Mouse (Mus musculus) layer of hippocampus, postnatal 25 days (tissue): ENCODE measurements around the gene Sertad4. TPM values are rescaled to one million over a fixed set of nuclear protein-coding genes. Genes with fewer than 3 reads are reported as not detected.

Source experiments
- DNase-seq, 2 experiments: peaks; one replicate each; pipeline ENCODE4 v3.0.0; 2022; ENCODE audit warnings: mixed read lengths in 2 of 2, low spot score in 1 of 2; ENCODE audit errors: extremely low spot score in 1 of 2
- total RNA-seq, 2 experiments: library from RNA; stranded (reverse); gene quantifications; 2 replicates each; pipeline ENCODE4 v1.2.3; 2021

The Sertad4 gene
- total RNA-seq, 2 experiments from 2014 or later, result 14.5 to 19.5 TPM

DNA sequence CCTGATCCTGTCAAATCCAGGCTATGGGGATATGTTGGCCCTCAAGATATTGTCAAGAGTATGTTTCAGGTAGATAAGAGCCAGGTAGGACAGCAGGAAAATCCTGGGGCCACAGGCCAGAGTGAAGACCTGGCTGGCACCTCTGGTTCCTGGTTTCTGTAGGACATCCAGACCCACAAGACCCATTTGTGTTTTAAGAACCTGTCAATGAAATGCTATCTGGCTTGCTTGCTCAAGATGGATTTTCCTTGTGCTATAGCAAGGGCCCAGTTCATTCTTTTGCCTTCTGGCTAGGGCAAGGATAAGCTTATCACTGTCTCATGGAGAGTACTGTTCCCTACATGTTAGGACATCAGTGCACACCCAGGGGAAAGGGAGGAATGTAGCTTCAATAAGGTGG is 3.5 kb downstream of the Sertad4 start:
- DNase-seq, result no peak

GRCm38 (mm10) chr1:192851640-192852039 is 3.9 kb downstream of the Sertad4 start:
- DNase-seq, result no peak

DNA sequence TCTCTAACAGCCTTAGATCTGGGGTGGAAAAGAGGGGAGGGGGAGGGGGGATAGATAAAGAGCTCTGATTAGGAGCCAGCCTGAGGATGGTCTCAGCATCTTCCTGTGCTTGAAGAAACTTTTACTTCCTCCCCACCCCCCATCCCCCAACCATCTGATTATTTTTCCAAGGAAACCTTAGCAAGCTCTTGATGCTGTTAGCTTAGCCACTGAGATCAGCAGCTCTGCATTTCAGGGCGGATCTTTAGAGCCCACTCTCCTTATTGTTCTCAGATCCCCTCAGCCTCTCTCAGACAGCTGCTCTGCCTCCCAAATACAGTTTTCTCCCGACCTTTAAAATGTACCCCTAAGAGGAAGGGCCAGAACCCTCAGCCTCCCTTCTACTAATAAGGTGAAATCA is 4.4 kb downstream of the Sertad4 start:
- no peak for DNase-seq

GRCm38 (mm10) chr1:192849616-192850015 is 5.9 kb downstream of the Sertad4 start:
- no peak for DNase-seq

GRCm38 (mm10) chr1:192847254-192847653 is 8.3 kb downstream of the Sertad4 start:
- DNase-seq, result no peak

DNA sequence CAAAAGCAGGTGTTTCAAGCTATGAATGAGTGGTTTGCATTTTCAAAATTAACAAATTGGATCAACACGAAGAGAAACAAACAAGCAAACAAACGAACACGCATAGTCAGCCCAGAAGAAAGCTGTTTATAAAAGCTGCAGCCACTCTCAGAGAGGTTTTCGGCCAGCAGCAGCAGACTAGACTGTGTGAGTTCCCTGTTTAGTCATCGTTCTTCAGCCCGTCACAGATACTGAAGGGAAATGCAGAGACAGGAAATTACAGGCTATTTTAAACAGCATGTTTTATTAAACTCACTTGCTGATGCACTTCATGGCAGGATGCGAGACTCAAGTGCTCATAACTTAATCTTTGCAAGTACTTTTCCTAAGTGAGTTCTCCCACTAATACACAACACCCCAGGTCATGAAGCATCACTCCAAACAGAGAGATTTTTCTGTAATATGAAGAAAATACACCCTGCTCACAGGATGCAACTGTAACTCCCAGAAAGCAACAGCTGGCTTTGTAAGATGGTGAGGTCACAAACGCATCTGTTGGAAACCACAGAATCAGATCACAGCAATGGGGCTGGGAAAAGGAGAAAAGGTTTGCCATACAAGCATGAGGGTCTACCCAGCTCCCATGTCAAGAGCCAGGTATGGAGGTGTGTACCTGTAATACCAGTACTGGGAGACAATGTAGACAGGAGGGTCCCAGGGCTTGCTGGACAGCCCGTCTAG is 14.3 kb downstream of the Sertad4 start:
- no peak for DNase-seq

- no peak for DNase-seq
Observed at GRCm38 (mm10) chr1:192840655-192841054, 14.9 kb downstream of the Sertad4 start.

GRCm38 (mm10) chr1:192835211-192835681 is 20.3 kb downstream of the Sertad4 start:
- DNase-seq, result peak in 1 of 2 experiments; percentile 33

DNA sequence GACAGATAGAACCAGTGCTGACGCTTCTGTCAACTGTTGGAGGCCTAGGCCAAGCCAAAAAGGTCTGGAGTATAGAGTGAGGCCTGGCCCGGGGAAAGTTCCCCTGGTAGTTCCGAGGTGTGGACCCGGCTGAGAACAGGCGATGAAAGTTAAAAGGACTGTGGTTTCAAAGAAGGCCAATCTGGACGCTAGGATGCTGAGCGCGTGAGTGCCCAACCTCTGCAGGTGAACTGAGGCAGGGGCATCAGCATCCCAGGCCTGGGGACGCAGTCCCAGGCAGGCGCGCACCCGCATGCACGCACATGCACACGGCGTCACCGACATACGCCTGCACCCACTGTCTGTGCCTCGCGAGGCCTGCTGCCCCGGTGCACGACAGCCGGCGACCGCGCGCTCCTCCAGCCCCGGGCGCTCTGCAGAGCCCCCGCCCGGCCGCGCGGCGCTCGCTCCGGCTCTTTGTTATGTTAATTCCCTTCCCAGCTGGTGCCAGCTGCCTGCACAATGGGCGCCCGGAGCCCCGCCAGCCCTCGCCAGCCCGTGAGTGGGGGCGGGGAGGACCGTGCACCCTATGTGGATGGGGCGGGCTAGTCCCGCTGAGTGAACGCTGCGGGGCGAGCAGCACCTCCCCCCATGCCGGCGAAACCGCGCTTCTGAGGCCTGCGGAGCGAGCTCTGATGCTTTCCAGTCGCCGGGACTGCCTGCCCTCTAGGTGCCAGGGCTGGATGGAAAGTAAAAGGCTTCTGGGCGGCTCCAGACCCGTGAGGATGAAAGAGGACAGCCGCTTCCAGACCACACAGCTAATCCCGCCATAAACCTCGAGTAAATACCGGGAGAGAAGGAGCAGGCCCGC is 21.0 kb downstream of the Sertad4 start:
- peak; percentile 62 to 65 for DNase-seq

DNA sequence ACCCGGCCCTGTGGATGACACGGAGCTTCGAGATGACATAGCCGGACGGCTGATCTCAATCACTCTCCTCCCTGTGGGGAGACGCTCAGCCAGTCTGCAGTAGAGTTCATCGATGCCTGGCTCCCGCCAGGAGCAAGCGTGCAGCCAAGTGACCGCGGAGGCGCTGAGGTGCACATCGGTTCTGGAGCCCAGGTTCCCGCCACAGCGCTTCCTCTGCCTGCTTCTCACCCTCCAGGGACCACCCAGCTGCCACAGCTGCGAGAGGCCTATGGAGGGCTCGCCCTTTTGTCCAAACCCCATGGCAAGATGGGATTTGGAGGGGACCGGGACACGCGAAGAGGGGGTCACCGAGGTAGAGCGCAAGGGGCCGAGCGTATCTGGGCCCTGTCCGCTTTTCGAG is 22.0 kb downstream of the Sertad4 start:
- DNase-seq, result no peak

DNA sequence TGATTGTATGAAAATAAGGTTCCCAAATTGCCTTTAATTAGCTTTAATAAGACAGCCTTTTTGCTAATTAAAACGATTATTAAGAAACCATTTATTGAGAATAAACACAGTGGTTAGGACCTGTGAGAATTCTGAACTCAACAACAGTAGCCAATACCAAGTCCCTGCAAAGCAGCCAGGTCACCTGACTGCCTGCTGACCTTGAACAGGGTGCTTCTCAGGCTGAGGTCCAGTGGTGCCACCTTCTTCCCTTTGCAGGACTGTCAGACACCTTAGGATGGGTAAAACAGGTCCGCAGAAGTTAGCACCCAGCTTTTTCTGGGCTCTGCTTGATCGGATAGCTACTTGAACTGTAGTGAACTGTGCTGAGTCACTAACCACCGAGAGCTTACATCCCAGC is 22.5 kb downstream of the Sertad4 start:
- DNase-seq, result no peak

- no peak for DNase-seq
Observed at GRCm38 (mm10) chr1:192832338-192832737, 23.2 kb downstream of the Sertad4 start.

- DNase-seq, result no peak
Observed at GRCm38 (mm10) chr1:192830444-192830843, 25.1 kb downstream of the Sertad4 start.

GRCm38 (mm10) chr1:192828928-192829327 is 26.6 kb downstream of the Sertad4 start:
- DNase-seq, result no peak

DNA sequence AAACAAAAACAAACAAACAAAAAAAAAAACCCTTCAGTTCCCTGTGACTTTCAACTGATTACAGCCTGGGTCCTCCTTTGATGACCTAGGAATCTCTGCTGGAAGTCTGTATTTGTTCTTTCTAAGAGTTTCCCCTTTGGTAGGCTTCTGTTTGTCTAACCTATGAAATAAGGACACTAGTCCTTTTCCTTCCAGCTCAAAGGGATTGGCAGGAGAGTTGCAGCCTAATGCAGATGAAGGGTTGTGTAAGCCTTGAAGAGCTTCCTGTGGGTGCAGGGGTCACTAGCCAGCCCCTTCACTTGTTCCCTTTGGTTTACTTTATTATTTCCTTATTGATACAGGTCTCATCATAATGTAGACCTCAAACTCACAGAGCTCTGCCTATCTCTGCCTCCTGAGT is 27.6 kb downstream of the Sertad4 start:
- DNase-seq, result no peak

- no peak for DNase-seq
Observed at GRCm38 (mm10) chr1:192825746-192826145, 29.8 kb downstream of the Sertad4 start.

GRCm38 (mm10) chr1:192822652-192823525 is 32.7 kb downstream of the Sertad4 start:
- DNase-seq, result no peak

DNA sequence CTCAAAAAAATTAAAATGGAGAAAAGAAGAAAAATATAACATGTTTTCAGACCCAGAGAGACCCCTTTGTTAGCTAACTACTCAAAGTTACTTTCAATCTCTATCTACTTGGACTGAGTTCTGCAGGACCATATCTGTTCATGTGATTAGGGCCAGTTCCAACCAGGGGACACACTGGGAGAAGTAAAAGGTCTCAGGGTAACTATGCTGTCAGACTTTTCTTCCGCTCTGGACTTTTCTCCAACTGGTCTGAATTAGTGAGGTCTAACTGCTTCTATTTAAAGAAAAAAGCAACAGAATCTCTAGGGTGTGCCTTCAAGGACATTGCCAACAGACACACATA is 33.3 kb downstream of the Sertad4 start:
- no peak for DNase-seq

DNA sequence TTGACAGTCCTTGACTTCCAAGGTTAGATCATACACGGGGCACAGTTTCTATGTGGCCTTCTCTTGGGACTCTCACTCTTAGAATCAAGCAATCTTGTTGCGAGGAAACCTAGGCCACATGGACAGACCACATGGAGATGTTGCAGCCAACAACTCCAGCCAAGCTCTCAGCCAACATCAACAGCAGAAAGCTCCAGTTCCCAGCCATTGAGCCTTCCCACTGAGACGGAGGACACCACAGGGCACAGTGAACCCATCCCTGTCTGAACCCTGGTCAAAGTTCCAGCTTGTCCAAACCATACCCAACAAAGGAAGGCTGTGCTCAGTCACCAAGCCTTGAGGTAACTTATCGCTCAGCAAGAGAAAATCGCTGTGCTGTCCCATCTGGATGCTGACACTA is 37.2 kb downstream of the Sertad4 start:
- DNase-seq, result no peak

- no peak for DNase-seq
Observed at GRCm38 (mm10) chr1:192815789-192816188, 39.8 kb downstream of the Sertad4 start.

- DNase-seq, result no peak
Observed at GRCm38 (mm10) chr1:192814700-192815099, 40.9 kb downstream of the Sertad4 start.
